Mouse (Mus musculus) forebrain, embryonic 16.5 days (tissue): ENCODE data around the gene Mycl. TPM values are rescaled to one million over a fixed set of nuclear protein-coding genes. Genes with fewer than 3 reads are reported as not detected.

Experiments used
- ATAC-seq: fragments of 200-750 bp; cut with Nextera tagmentation; 2 replicates; pipeline ENCODE4 v1.8.0; 2017; ENCODE audit warnings: mild to moderate bottlenecking, moderate library complexity
- H3K27ac ChIP-seq: fragments of 300-500 bp; sonication (generic); 2 replicates; pipeline ENCODE4 v1.5.1; 2014; ENCODE audit warnings: low read length, control low read depth
- H3K27me3 ChIP-seq: fragments of 300-500 bp; sonication (generic); replicated peaks from 2 replicates; pipeline ENCODE4 v1.6.1; 2014; ENCODE audit warnings: low read length; ENCODE audit not compliant: control insufficient read depth, insufficient read depth
- H3K36me3 ChIP-seq: fragments of 300-500 bp; sonication (generic); 2 replicates; pipeline ENCODE4 v1.6.1; 2014; ENCODE audit not compliant: control insufficient read depth, insufficient read depth
- H3K4me1 ChIP-seq: fragments of 300-500 bp; sonication (generic); replicated peaks from 2 replicates; pipeline ENCODE4 v1.6.1; 2014; ENCODE audit warnings: low read length; ENCODE audit not compliant: control insufficient read depth, insufficient read depth
- H3K4me2 ChIP-seq: fragments of 300-500 bp; sonication (generic); 2 replicates; pipeline ENCODE4 v1.6.1; 2014; ENCODE audit warnings: mild to moderate bottlenecking, low read length, control low read depth
- H3K4me3 ChIP-seq: fragments of 300-500 bp; sonication (generic); replicated peaks from 2 replicates; pipeline ENCODE4 v1.5.1; 2014; ENCODE audit warnings: mild to moderate bottlenecking, low read length, control low read depth
- H3K9ac ChIP-seq: fragments of 300-500 bp; sonication (generic); replicated peaks from 2 replicates; pipeline ENCODE4 v1.6.1; 2014; ENCODE audit warnings: low read depth, low read length, control low read depth
- H3K9me3 ChIP-seq: fragments of 300-500 bp; sonication (generic); 2 replicates; pipeline ENCODE4 v1.6.1; 2016; ENCODE audit warnings: low read length; ENCODE audit not compliant: control insufficient read depth
- WGBS: fragments of 180-500 bp; shearing (Covaris S2); extraction: QIAGEN DNeasy Blood & Tissue Kit; methylation state at CpG from one replicate; pipeline ENCODE4 v1.1.7; 2014; 5-methylcytosine and 5-hydroxymethylcytosine counted together
- polyA plus RNA-seq: library from polyadenylated mRNA; unstranded; fragments of >200 nt; fragmentation: Nextera tagmentation; extraction: Ambion mirVana; gene quantifications from 2 replicates; pipeline ENCODE4 v1.2.1, GENCODE M21; 2015

Gene Mycl
- polyA plus RNA-seq, 1 experiment from 2014 or later = 71.6 TPM

- Histone ChIP-seq H3K9ac (peak overlapping the region; percentile 78), H3K9me3 (no peaks in the 10 kb centered on the region), H3K27me3 (no peaks in the 10 kb centered on the region), H3K4me1 (peaks cover 42% of the 10 kb centered on the region), H3K27ac (peak overlapping the region; percentile 27), H3K4me2 (peak overlapping the region; percentile 99), H3K4me3 (peak overlapping the region; percentile 77), H3K36me3 (no peaks in the 10 kb centered on the region)
- ATAC-seq = peak; percentile 54
- under 1% methylated on average over 37 of the region's 43 CpGs for WGBS
These were observed 34.9 kb upstream of the Mycl start for GRCm38 (mm10) chr4:122960321-122961099.

GRCm38 (mm10) chr4:122961100-122961567 lies 34.3 kb upstream of the Mycl start, which contains the start of gene Mfsd2a:
Mfsd2a (minus strand) TSS chr4:122961188.
- H3K9me3 ChIP-seq = no peaks in the 10 kb centered on the region
- peak; percentile 81 for ATAC-seq
- no peaks in the 10 kb centered on the region for H3K27me3 ChIP-seq
- H3K36me3 ChIP-seq = no peaks in the 10 kb centered on the region
- H3K4me2 ChIP-seq = peak within 1 kb of the TSS; percentile 99
- H3K27ac ChIP-seq = peak within 1 kb of the TSS; percentile 27
- WGBS = under 1% methylated on average over 25 of the region's 27 CpGs
- H3K9ac ChIP-seq = peak within 1 kb of the TSS; percentile 78
- peak within 1 kb of the TSS; percentile 77 for H3K4me3 ChIP-seq
- peaks cover 38% of the 10 kb centered on the region for H3K4me1 ChIP-seq

- H3K4me3 ChIP-seq = peak overlapping the region; percentile 77
- H3K9me3 ChIP-seq = no peaks in the 10 kb centered on the region
- H3K36me3 ChIP-seq = no peaks in the 10 kb centered on the region
- no peak overlapping the region for H3K27ac ChIP-seq
- ATAC-seq = no peak
- WGBS = 12% methylated on average over 6 of the region's 6 CpGs
- no peaks in the 10 kb centered on the region for H3K27me3 ChIP-seq
- no peak overlapping the region for H3K9ac ChIP-seq
- H3K4me1 ChIP-seq = peaks cover 38% of the 10 kb centered on the region
- peak overlapping the region; percentile 99 for H3K4me2 ChIP-seq
These were observed 33.9 kb upstream of the Mycl start for GRCm38 (mm10) chr4:122961589-122961988.

- 13% methylated on average over 8 of the region's 8 CpGs for WGBS
- H3K9me3 ChIP-seq = no peaks in the 10 kb centered on the region
- no peak overlapping the region for H3K4me2 ChIP-seq
- H3K27ac ChIP-seq = no peak overlapping the region
- no peak overlapping the region for H3K9ac ChIP-seq
- no peak overlapping the region for H3K4me3 ChIP-seq
- H3K27me3 ChIP-seq = no peaks in the 10 kb centered on the region
- H3K36me3 ChIP-seq = no peaks in the 10 kb centered on the region
- ATAC-seq = no peak
- peaks cover 38% of the 10 kb centered on the region for H3K4me1 ChIP-seq
These were observed 32.7 kb upstream of the Mycl start for GRCm38 (mm10) chr4:122962751-122963150.

DNA sequence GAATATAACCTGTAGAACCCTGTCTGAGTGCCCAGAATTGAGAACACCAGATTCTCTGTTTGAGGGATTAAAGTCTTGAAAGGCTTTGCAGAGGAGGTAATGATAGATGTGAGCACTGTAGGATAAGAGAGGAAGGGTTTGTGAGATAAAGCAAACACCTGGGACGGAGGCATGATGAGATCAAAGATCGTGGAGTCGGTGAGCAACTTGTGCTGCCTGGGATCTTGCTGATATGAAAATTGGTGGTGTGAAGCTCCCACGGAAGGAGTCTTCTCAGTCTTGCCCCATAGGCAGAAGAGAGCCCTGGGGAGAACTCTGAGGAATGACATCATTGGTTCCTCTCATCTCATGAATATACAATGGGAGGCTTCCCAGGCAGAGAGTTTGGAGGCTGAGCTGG lies 27.3 kb upstream of the Mycl start:
- Histone ChIP-seq H3K27me3 (no peaks in the 10 kb centered on the region), H3K9ac (no peak overlapping the region), H3K4me1 (no peaks in the 10 kb centered on the region), H3K4me3 (no peak overlapping the region), H3K27ac (no peak overlapping the region), H3K9me3 (no peaks in the 10 kb centered on the region), H3K36me3 (no peaks in the 10 kb centered on the region), H3K4me2 (no peak overlapping the region)
- ATAC-seq = no peak
- WGBS = 83% methylated on average over 4 of the region's 4 CpGs

DNA sequence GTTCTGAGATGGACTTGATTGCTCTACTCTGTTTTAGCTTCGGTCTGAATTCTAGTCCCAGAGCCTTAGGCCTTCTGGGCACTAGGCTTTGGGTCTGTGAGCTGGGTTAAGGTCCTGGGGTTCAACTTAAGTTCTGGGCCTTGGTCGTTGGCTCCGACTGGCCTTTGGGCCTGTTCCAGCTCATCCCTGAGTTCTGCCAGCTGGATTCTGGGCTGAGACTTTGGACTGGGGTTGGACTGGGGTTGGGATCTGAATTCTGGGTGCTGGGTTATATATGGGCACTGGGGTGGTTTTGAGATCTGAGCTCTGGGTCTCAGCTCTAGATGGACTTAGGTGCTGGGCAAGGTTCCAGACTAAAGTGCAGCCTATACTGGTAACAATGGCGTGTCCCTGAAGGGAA lies 24.3 kb upstream of the Mycl start:
- WGBS = 83% methylated on average over 4 of the region's 4 CpGs
- no peaks in the 10 kb centered on the region for H3K4me1 ChIP-seq

GRCm38 (mm10) chr4:122971646-122972045 lies 23.8 kb upstream of the Mycl start:
- Histone ChIP-seq H3K4me2 (no peak overlapping the region), H3K4me1 (no peaks in the 10 kb centered on the region), H3K9ac (no peak overlapping the region), H3K27ac (no peak overlapping the region), H3K27me3 (no peaks in the 10 kb centered on the region), H3K36me3 (no peaks in the 10 kb centered on the region), H3K9me3 (no peaks in the 10 kb centered on the region), H3K4me3 (no peak overlapping the region)
- ATAC-seq = no peak
- 87% methylated on average over 4 of the region's 4 CpGs for WGBS

More for the DNA sequence above, 24.3 kb upstream of the Mycl start:
- Histone ChIP-seq H3K4me3 (no peak overlapping the region), H3K27me3 (no peaks in the 10 kb centered on the region), H3K27ac (no peak overlapping the region), H3K4me2 (no peak overlapping the region), H3K9ac (no peak overlapping the region), H3K36me3 (no peaks in the 10 kb centered on the region), H3K9me3 (no peaks in the 10 kb centered on the region)
- no peak for ATAC-seq

DNA sequence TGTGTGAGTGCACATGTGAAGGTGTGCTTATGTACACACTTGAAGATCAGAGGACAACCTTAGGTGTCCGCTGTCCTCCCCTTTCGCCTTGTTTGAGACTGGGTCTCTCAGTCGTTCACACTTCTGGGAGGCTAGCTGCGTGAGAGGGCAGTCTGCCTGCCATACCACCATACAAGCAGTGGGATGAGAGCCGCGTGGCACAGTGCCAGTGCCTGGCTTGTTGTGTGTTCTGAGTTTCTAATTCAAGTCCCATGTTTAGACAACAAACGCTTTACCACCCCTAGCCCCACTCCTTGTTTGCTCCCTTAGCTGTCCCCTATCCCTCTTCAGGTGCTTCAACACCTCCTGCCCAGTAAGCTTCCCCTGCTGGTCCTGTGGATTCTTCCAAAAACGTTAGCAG lies 23.4 kb upstream of the Mycl start:
- no peak for ATAC-seq
- Histone ChIP-seq H3K4me3 (no peak overlapping the region), H3K27me3 (no peaks in the 10 kb centered on the region), H3K9ac (no peak overlapping the region), H3K36me3 (no peaks in the 10 kb centered on the region), H3K9me3 (no peaks in the 10 kb centered on the region), H3K27ac (no peak overlapping the region), H3K4me2 (no peak overlapping the region), H3K4me1 (no peaks in the 10 kb centered on the region)
- 64% methylated on average over 8 of the region's 8 CpGs for WGBS

GRCm38 (mm10) chr4:122974976-122975520 lies 20.4 kb upstream of the Mycl start:
- 95% methylated on average over 5 of the region's 5 CpGs for WGBS

More at GRCm38 (mm10) chr4:122974976-122975520, 20.4 kb upstream of the Mycl start:
- ATAC-seq = no peak
- Histone ChIP-seq H3K4me2 (no peak overlapping the region), H3K9me3 (no peaks in the 10 kb centered on the region), H3K27me3 (no peaks in the 10 kb centered on the region), H3K4me1 (no peaks in the 10 kb centered on the region), H3K9ac (no peak overlapping the region), H3K36me3 (no peaks in the 10 kb centered on the region), H3K27ac (no peak overlapping the region), H3K4me3 (no peak overlapping the region)
